Mouse (Mus musculus): Measurements from ENCODE around the gene Pank3. TPM values are rescaled to one million over a fixed set of nuclear protein-coding genes. Genes with fewer than 3 reads are reported as not detected.

Pank3 gene
- total and polyA plus RNA-seq, 3 experiments: 18.2 to 40.2 (median 22.5) TPM

DNA sequence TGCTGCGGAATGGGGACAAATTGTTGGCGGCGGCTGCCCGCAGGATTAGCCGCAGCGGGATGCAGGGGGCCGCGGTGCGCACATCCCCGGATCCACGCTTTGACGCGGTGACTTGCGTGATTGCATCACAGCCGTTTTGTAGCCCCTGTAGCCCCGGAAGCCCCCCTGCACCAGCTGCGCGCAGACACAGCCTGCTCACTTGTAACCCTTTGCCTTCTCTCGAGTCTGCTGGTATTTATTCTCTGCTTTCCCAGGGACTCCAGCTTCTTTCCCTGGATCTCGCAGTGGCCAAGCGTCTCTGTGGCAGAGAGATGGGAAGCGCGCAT is 29.2 kb downstream of the Pank3 start:
- in situ Hi-C loops (cut with MboI; ENCODE audit: low pct_ligation_motif_present, low pct_unique_long_range_greater_than_20kb, low sequenced_read_pairs): no loop called here
- dilution Hi-C loops (cut with MboI; ENCODE audit: extremely low pct_ligation_motif_present, extremely low pct_unique_long_range_greater_than_20kb, low sequenced_read_pairs): no loop called here
- Histone ChIP-seq H3K9ac (ENCODE audit: insufficient read depth, low read depth) (no peak overlapping the region), H3K27ac (ENCODE audit: insufficient read depth, low read depth) (no peak overlapping the region), H3K79me2 (replicated peaks; ENCODE audit: control insufficient read depth, extremely low read depth, insufficient read depth, poor library complexity, severe bottlenecking) (no peaks in the 10 kb centered on the region), H3K4me1 (ENCODE audit: control insufficient read depth in 1 of 2, insufficient read depth in 2 of 2) (peaks cover 2 to 8% of the 10 kb centered on the region in 2 experiments; a peak in 2 of 4 replicates), H3K9me3 (replicated peaks; ENCODE audit: low read length) (peaks cover 11% of the 10 kb centered on the region), H3K27me3 (replicated peaks) (no peaks in the 10 kb centered on the region), H3K36me3 (replicated peaks in 1 of 2; ENCODE audit: control insufficient read depth in 1 of 2, insufficient read depth in 1 of 2, low read length in 1 of 2) (peaks cover 0 to 12% of the 10 kb centered on the region in 2 experiments), H3K4me3 (replicated peaks in 1 of 3; ENCODE audit: low read depth in 2 of 3, low read length in 2 of 3, poor library complexity in 1 of 3) (no peak overlapping the region), H3K4me2 (ENCODE audit: insufficient read depth, low read depth, poor library complexity, severe bottlenecking) (no peak overlapping the region)
- TF ChIP-seq CHD1 (IDR thresholded peaks at IDR 0.05; ENCODE audit: low read depth, low read length) (no peak), MAZ (IDR thresholded peaks at IDR 0.05; ENCODE audit: low read depth, low read length) (no peak), ZKSCAN1 (IDR thresholded peaks at IDR 0.05; ENCODE audit: borderline replicate concordance, low read depth, low read length) (no peak), CTCF (conservative IDR thresholded peaks at IDR 0.05 in 1 of 2, IDR thresholded peaks at IDR 0.05 in 1 of 2; ENCODE audit: low read depth in 2 of 2, low read length in 2 of 2) (no peak), HCFC1 (IDR thresholded peaks at IDR 0.05; ENCODE audit: low read depth, low read length) (no peak), BHLHE40 (IDR thresholded peaks at IDR 0.05; ENCODE audit: low read depth, low read length) (no peak), ETS1 (conservative IDR thresholded peaks at IDR 0.05; ENCODE audit: low read depth, low read length) (no peak), TCF12 (IDR thresholded peaks at IDR 0.05; ENCODE audit: low read depth, low read length) (no peak), POLR2A (IDR thresholded peaks at IDR 0.05; ENCODE audit: low read depth, low read length) (no peak)
- no peak for DNase-seq (ENCODE audit: extremely low read depth)

DNA sequence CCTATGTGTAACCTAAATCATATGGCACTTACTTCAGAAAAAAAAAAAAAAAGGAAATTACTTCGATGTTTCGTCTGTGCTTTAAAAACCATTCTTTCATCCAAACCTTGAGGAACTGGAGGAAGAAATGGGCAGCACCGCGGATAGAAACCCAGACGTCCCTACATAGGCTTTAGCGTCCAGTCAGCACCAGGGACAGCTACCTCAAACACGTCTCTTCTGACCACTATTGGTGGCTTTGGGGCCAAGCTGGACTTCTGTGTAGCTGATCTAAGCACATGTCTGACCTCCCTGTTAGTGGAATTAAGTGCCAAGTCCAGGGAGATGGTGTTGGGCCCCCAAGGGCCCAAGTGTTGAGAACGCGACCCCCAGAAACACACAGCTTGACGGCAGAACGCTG is 29.6 kb downstream of the Pank3 start, which contains the start of gene Fbll1:
Gene Fbll1, minus strand, starts transcription at position 11 of the 400 bp plus-strand sequence.
- DNase-seq (ENCODE audit: extremely low read depth): no peak
- Histone ChIP-seq H3K9ac (ENCODE audit: insufficient read depth, low read depth) (no peak within 1 kb of the TSS), H3K36me3 (replicated peaks in 1 of 2; ENCODE audit: control insufficient read depth in 1 of 2, insufficient read depth in 1 of 2, low read length in 1 of 2) (peaks cover 0 to 10% of the 10 kb centered on the region in 2 experiments), H3K4me3 (replicated peaks in 1 of 3; ENCODE audit: low read depth in 2 of 3, low read length in 2 of 3, poor library complexity in 1 of 3) (no peak within 1 kb of the TSS), H3K79me2 (replicated peaks; ENCODE audit: control insufficient read depth, extremely low read depth, insufficient read depth, poor library complexity, severe bottlenecking) (no peaks in the 10 kb centered on the region), H3K4me1 (ENCODE audit: control insufficient read depth in 1 of 2, insufficient read depth in 2 of 2) (peaks cover 0 to 4% of the 10 kb centered on the region in 2 experiments; a peak in 2 of 4 replicates), H3K4me2 (ENCODE audit: insufficient read depth, low read depth, poor library complexity, severe bottlenecking) (no peak within 1 kb of the TSS), H3K27me3 (replicated peaks) (no peaks in the 10 kb centered on the region), H3K9me3 (replicated peaks; ENCODE audit: low read length) (peaks cover 11% of the 10 kb centered on the region), H3K27ac (ENCODE audit: insufficient read depth, low read depth) (no peak within 1 kb of the TSS)
- no peak for TF ChIP-seq CTCF (conservative IDR thresholded peaks at IDR 0.05 in 1 of 2, IDR thresholded peaks at IDR 0.05 in 1 of 2; ENCODE audit: low read depth in 2 of 2, low read length in 2 of 2)
- TF ChIP-seq TCF12 (IDR thresholded peaks at IDR 0.05; ENCODE audit: low read depth, low read length): no peak
- TF ChIP-seq USF1 (IDR thresholded peaks at IDR 0.05; ENCODE audit: low read depth, low read length): no peak
- dilution Hi-C loops (cut with MboI; ENCODE audit: extremely low pct_ligation_motif_present, extremely low pct_unique_long_range_greater_than_20kb, low sequenced_read_pairs) (no loop called here), in situ Hi-C loops (cut with MboI; ENCODE audit: low pct_ligation_motif_present, low pct_unique_long_range_greater_than_20kb, low sequenced_read_pairs) (no loop called here)

DNA sequence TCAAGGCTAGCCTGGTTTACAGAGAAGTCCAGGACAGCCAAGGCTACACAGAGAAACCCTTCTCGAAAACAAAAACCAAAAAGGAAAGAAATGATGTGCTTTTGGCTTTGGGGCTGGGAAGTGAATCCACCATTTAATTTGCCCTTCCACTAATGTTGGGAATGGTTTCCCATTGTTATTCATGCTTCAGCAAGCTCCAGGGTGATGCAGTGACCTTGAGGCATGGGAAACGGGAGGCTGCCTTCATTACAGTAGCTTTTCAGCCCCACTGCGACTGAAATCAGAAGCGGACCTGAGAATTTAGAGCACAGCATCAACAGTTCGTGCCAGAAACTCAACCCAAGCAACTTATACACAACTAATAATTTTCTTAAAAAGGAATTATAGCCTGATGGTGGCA is 32.0 kb downstream of the Pank3 start:
- in situ Hi-C loops (cut with MboI; ENCODE audit: low pct_ligation_motif_present, low pct_unique_long_range_greater_than_20kb, low sequenced_read_pairs) (no loop called here), dilution Hi-C loops (cut with MboI; ENCODE audit: extremely low pct_ligation_motif_present, extremely low pct_unique_long_range_greater_than_20kb, low sequenced_read_pairs) (no loop called here)
- H3K4me1 ChIP-seq (ENCODE audit: control insufficient read depth in 1 of 2, insufficient read depth in 2 of 2): no peaks in the 10 kb centered on the region
- TF ChIP-seq ELF1 (IDR thresholded peaks at IDR 0.05; ENCODE audit: low read depth, low read length) (no peak), MAFK (IDR thresholded peaks at IDR 0.05; ENCODE audit: insufficient replicate concordance, low read length) (no peak), SMC3 (IDR thresholded peaks at IDR 0.05; ENCODE audit: low read depth, low read length) (no peak), USF1 (IDR thresholded peaks at IDR 0.05; ENCODE audit: low read depth, low read length) (no peak), ZC3H11A (IDR thresholded peaks at IDR 0.05; ENCODE audit: low read depth, low read length) (no peak), MEF2A (IDR thresholded peaks at IDR 0.05; ENCODE audit: borderline replicate concordance, low read depth, low read length) (no peak), KAT2A (IDR thresholded peaks at IDR 0.05; ENCODE audit: insufficient replicate concordance, low read length) (no peak), CTCF (conservative IDR thresholded peaks at IDR 0.05 in 1 of 2, IDR thresholded peaks at IDR 0.05 in 1 of 2; ENCODE audit: low read depth in 2 of 2, low read length in 2 of 2) (no peak), RAD21 (IDR thresholded peaks at IDR 0.05; ENCODE audit: low read depth, low read length) (no peak), NRF1 (IDR thresholded peaks at IDR 0.05; ENCODE audit: low read depth, low read length) (no peak), JUN (IDR thresholded peaks at IDR 0.05; ENCODE audit: insufficient read depth, low read depth, low read length) (no peak), PAX5 (IDR thresholded peaks at IDR 0.05; ENCODE audit: low read length) (no peak), POLR2A (IDR thresholded peaks at IDR 0.05; ENCODE audit: low read depth, low read length) (no peak), MXI1 (IDR thresholded peaks at IDR 0.05; ENCODE audit: low read depth, low read length) (no peak), ZMIZ1 (IDR thresholded peaks at IDR 0.05; ENCODE audit: low read depth, low read length) (no peak), MYC (IDR thresholded peaks at IDR 0.05; ENCODE audit: low read depth, low read length) (no peak)
- no peak overlapping the region for H3K9ac ChIP-seq (ENCODE audit: insufficient read depth, low read depth)
- H3K27ac ChIP-seq (ENCODE audit: insufficient read depth, low read depth): no peak overlapping the region
- H3K4me3 ChIP-seq (replicated peaks in 1 of 3; ENCODE audit: low read depth in 2 of 3, low read length in 2 of 3, poor library complexity in 1 of 3): no peak overlapping the region
- DNase-seq (ENCODE audit: extremely low read depth): no peak
- H3K36me3 ChIP-seq (replicated peaks in 1 of 2; ENCODE audit: control insufficient read depth in 1 of 2, insufficient read depth in 1 of 2, low read length in 1 of 2): peaks cover 2 to 22% of the 10 kb centered on the region in 2 experiments
- peaks cover 11% of the 10 kb centered on the region for H3K9me3 ChIP-seq (replicated peaks; ENCODE audit: low read length)
- H3K79me2 ChIP-seq (replicated peaks; ENCODE audit: control insufficient read depth, extremely low read depth, insufficient read depth, poor library complexity, severe bottlenecking): no peaks in the 10 kb centered on the region
- H3K27me3 ChIP-seq (replicated peaks): no peaks in the 10 kb centered on the region
- no peak overlapping the region for H3K4me2 ChIP-seq (ENCODE audit: insufficient read depth, low read depth, poor library complexity, severe bottlenecking)
